Comparison of ENCODE assay signal across 19 mouse cellular contexts in the genomic region with DNA sequence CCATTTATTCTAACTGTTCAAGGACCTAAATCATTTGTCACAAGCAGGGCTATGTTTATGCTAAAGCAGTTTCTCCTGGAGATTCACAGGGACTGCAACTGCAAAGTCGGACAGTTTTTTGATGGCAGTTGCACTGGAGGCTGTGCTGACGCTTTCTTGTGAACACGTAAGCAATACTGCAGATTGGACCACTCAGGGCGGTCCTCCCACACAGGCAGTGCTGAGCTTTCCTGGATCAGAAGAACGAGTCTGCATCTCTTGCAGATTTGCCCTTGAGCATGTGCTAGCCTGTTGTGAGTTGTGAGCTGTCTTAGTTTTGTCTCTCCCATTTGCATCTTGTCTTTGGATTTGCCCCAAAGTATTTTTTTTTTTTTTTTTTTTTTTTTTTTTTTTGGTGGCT. TPM values are rescaled to one million over a fixed set of nuclear protein-coding genes. Genes with fewer than 3 reads are reported as not detected.
DNase-seq lines count a peak whose midpoint lies in the region; ATAC-seq and TF ChIP-seq lines count a peak whose summit lies in the region.
"Had no signal": no experiment of that assay in that cellular context is flagged by ENCODE, and none has a peak within 500 bp of the region (broad histone marks: within the 10 kb centered on the region; RNA-seq: fewer than 3 reads in every experiment).

No protein-coding gene starts in this region.

- no peaks in the 10 kb centered on the region for H3K36me3 ChIP-seq in hindbrain, embryonic 13.5 days
- H3K36me3 ChIP-seq in hindbrain, postnatal 0 days (ENCODE audit: insufficient read depth, low read length): no peaks in the 10 kb centered on the region
- no peaks in the 10 kb centered on the region for H3K36me3 ChIP-seq in intestine, postnatal 0 days (ENCODE audit: control insufficient read depth, insufficient read depth)
- H3K36me3 ChIP-seq: hindbrain, embryonic 12.5 days; intestine, embryonic 15.5 days; kidney, embryonic 15.5 days; midbrain, embryonic 15.5 days had no signal

- 0 out of 2 replicates have a peak overlapping the region, but pooled peaks have one; percentile 30 for H3K27ac ChIP-seq in hindbrain, embryonic 13.5 days
- H3K27ac ChIP-seq in hindbrain, postnatal 0 days: no peak overlapping the region
- H3K27ac ChIP-seq in left cerebral cortex, adult 2 months: peak overlapping the region; percentile 85
- no peak overlapping the region for H3K27ac ChIP-seq in intestine, postnatal 0 days (ENCODE audit: low read depth, low read length)
- H3K27ac ChIP-seq: hindbrain, embryonic 12.5 days; intestine, embryonic 15.5 days; midbrain, embryonic 15.5 days had no signal

- peak; percentile 14 to 26 for DNase-seq in cerebellum, postnatal 14 days
- no peak for DNase-seq in cerebellum, postnatal 36 days
- no peak for DNase-seq in hindbrain, postnatal 0 days (ENCODE audit: low spot score)
- DNase-seq in A20 (ENCODE audit: low read depth, low spot score): peak; percentile 9
- DNase-seq in left cerebral cortex, adult 2 months (ENCODE audit: extremely low spot score in 1 of 2, low spot score in 2 of 2): peak; percentile 26 to 42
- DNase-seq in adrenal gland, postnatal 25 days: no peak
- DNase-seq: cerebellum, adult 11 months; gastrocnemius, postnatal 14 days; lung, embryonic 14.5 days had no signal

- whole genome bisulfite sequencing in hindbrain, embryonic 13.5 days: 81% methylated on average over 5 of the region's 5 CpGs
- 60% methylated on average over 5 of the region's 5 CpGs for WGBS in hindbrain, postnatal 0 days
- WGBS in intestine, postnatal 0 days: 84% methylated on average over 5 of the region's 5 CpGs

- peaks cover 24% of the 10 kb centered on the region for H3K4me1 ChIP-seq in hindbrain, embryonic 13.5 days (replicated peaks)
- peaks cover 5% of the 10 kb centered on the region; the same call in 1 of the 2 replicates for H3K4me1 ChIP-seq in hindbrain, postnatal 0 days (ENCODE audit: insufficient read depth, low read length)
- H3K4me1 ChIP-seq in intestine, postnatal 0 days (replicated peaks; ENCODE audit: control insufficient read depth, insufficient read depth, low read length): no peaks in the 10 kb centered on the region

- H3K4me2 ChIP-seq in hindbrain, embryonic 13.5 days: no peak overlapping the region
- H3K4me2 ChIP-seq in hindbrain, postnatal 0 days (ENCODE audit: low read depth, low read length): no peak overlapping the region
- no peak overlapping the region for H3K4me2 ChIP-seq in intestine, postnatal 0 days (replicated peaks; ENCODE audit: low read depth)
- H3K4me2 ChIP-seq: hindbrain, embryonic 12.5 days; intestine, embryonic 15.5 days; kidney, embryonic 15.5 days; liver, embryonic 11.5 days; lung, embryonic 14.5 days; midbrain, embryonic 15.5 days had no signal

- ATAC-seq in hindbrain, embryonic 13.5 days (ENCODE audit: low FRiP score): no peak
- ATAC-seq in hindbrain, postnatal 0 days: no peak
- ATAC-seq in intestine, postnatal 0 days: no peak
- ATAC-seq: intestine, embryonic 15.5 days; midbrain, embryonic 15.5 days had no signal

- H3K27me3 ChIP-seq in hindbrain, embryonic 13.5 days: no peaks in the 10 kb centered on the region
- H3K27me3 ChIP-seq in hindbrain, postnatal 0 days (ENCODE audit: insufficient read depth, low read length): no peaks in the 10 kb centered on the region
- no peaks in the 10 kb centered on the region for H3K27me3 ChIP-seq in intestine, postnatal 0 days (replicated peaks; ENCODE audit: control insufficient read depth, insufficient read depth, low read length)
- H3K27me3 ChIP-seq: CH12.LX; hindbrain, embryonic 12.5 days; intestine, embryonic 15.5 days; kidney, embryonic 15.5 days; midbrain, embryonic 15.5 days had no signal

- intact Hi-C loops in left cerebral cortex, adult 2 months (cut with DNase I): no loop called here

- H3K9me3 ChIP-seq in hindbrain, embryonic 13.5 days: no peaks in the 10 kb centered on the region
- no peaks in the 10 kb centered on the region for H3K9me3 ChIP-seq in hindbrain, postnatal 0 days (ENCODE audit: low read length)
- H3K9me3 ChIP-seq in intestine, postnatal 0 days (ENCODE audit: control insufficient read depth): no peaks in the 10 kb centered on the region
- H3K9me3 ChIP-seq: hindbrain, embryonic 12.5 days; intestine, embryonic 15.5 days; kidney, embryonic 15.5 days; midbrain, embryonic 15.5 days had no signal

- no peak for TF ChIP-seq CTCF in hindbrain, postnatal 0 days (IDR thresholded peaks at IDR 0.05; ENCODE audit: low read depth)
- no peak for TF ChIP-seq CTCF in left cerebral cortex, adult 2 months (IDR thresholded peaks at IDR 0.05)
- no peak for TF ChIP-seq CTCF in intestine, postnatal 0 days (IDR thresholded peaks at IDR 0.05; ENCODE audit: low read depth)

- H3K9ac ChIP-seq in hindbrain, embryonic 13.5 days: no peak overlapping the region
- no peak overlapping the region for H3K9ac ChIP-seq in hindbrain, postnatal 0 days (replicated peaks; ENCODE audit: low read length)
- H3K9ac ChIP-seq in intestine, postnatal 0 days (ENCODE audit: low read depth, low read length): no peak overlapping the region
- H3K9ac ChIP-seq: hindbrain, embryonic 12.5 days; intestine, embryonic 15.5 days; kidney, embryonic 15.5 days; lung, embryonic 14.5 days; midbrain, embryonic 15.5 days had no signal

- no peak overlapping the region for H3K4me3 ChIP-seq in hindbrain, embryonic 13.5 days
- no peak overlapping the region for H3K4me3 ChIP-seq in hindbrain, postnatal 0 days (ENCODE audit: low read length)
- no peak overlapping the region for H3K4me3 ChIP-seq in left cerebral cortex, adult 2 months
- H3K4me3 ChIP-seq in intestine, postnatal 0 days (ENCODE audit: low read depth, low read length): no peak overlapping the region
- H3K4me3 ChIP-seq: erythroblast, embryonic 14.5 days; hindbrain, embryonic 12.5 days; intestine, embryonic 15.5 days; kidney, embryonic 15.5 days; midbrain, embryonic 15.5 days had no signal

RNA-seq across cellular contexts. Expression of a gene that starts 47.7 kb away (rescaled TPM):
- polyA plus RNA-seq in hindbrain, embryonic 13.5 days (2015; fragmentation: Nextera tagmentation; extraction: Ambion mirVana): 26.4 and 27.9 TPM in 2 replicates
- 34.4 and 40.9 TPM in 2 replicates for total RNA-seq in hindbrain, postnatal 0 days (2014; rRNA removed)
- 11.7 and 12.5 TPM in 2 replicates for polyA plus RNA-seq in hindbrain, postnatal 0 days (2015; fragmentation: Nextera tagmentation; extraction: Ambion mirVana)
- 10 to 100 TPM; 59.6 to 78.3 TPM for total RNA-seq in left cerebral cortex, adult 2 months (2021)
- total RNA-seq in adrenal gland, postnatal 25 days (2021): 9.8 and 9.9 TPM in 2 replicates
- polyA plus RNA-seq in intestine, postnatal 0 days (2015; fragmentation: Nextera tagmentation; extraction: Ambion mirVana): 2.8 and 3.5 TPM in 2 replicates
- total RNA-seq: CH12.LX; common myeloid progenitor, adult 5-6 weeks had no signal

Comparison
In these comparisons a context has a peak if more than half of its experiments do, and no peak if none do; other contexts are left out.
1. DNase-seq: peak in cerebellum, postnatal 14 days (2 of 2), A20 (single experiment) and left cerebral cortex, adult 2 months (2 of 2); none in cerebellum, postnatal 36 days (0 of 2), hindbrain, postnatal 0 days (single experiment) and adrenal gland, postnatal 25 days (single experiment).
2. H3K27ac ChIP-seq: peak in hindbrain, embryonic 13.5 days (single experiment) and left cerebral cortex, adult 2 months (single experiment); none in hindbrain, postnatal 0 days (single experiment) and intestine, postnatal 0 days (single experiment).